Mouse (Mus musculus) adrenal gland, postnatal 14 days (tissue): ENCODE results near the gene Rufy1. TPM values are rescaled to one million over a fixed set of nuclear protein-coding genes. Genes with fewer than 3 reads are reported as not detected.
"Not testable (repeated sequence)": the region's sequence is repeated elsewhere in the genome, so short reads cannot be mapped to it uniquely, and the experiment has no call there.

ENCODE experiments used
- DNase-seq: peaks from one replicate; pipeline ENCODE4 v3.0.0; 2021; ENCODE audit warnings: mixed read lengths
- total RNA-seq: library from RNA; stranded (reverse); gene quantifications from 2 replicates; pipeline ENCODE4 v1.2.3, GENCODE M21; 2021

Gene Rufy1
- total RNA-seq, 1 experiment from 2014 or later = 27.1 TPM

DNA sequence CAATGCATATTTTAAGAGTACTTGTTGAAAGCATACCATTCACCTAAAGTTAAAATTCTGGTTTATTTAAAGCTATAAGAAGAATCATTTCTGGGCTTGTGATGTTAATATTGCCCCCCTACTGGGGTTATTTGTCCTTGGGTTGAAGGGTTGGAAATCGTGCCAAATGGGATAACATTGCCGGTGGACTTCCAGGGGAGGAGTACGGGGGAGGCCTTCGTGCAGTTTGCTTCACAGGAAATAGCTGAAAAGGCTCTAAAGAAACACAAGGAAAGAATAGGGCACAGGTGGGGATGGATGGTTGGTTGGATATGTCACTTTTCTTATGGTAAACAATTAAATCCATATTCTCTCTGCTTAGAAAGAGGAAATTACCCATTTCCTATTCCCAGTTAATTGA lies 49.6 kb downstream of the Rufy1 start:
- DNase-seq = no peak

DNA sequence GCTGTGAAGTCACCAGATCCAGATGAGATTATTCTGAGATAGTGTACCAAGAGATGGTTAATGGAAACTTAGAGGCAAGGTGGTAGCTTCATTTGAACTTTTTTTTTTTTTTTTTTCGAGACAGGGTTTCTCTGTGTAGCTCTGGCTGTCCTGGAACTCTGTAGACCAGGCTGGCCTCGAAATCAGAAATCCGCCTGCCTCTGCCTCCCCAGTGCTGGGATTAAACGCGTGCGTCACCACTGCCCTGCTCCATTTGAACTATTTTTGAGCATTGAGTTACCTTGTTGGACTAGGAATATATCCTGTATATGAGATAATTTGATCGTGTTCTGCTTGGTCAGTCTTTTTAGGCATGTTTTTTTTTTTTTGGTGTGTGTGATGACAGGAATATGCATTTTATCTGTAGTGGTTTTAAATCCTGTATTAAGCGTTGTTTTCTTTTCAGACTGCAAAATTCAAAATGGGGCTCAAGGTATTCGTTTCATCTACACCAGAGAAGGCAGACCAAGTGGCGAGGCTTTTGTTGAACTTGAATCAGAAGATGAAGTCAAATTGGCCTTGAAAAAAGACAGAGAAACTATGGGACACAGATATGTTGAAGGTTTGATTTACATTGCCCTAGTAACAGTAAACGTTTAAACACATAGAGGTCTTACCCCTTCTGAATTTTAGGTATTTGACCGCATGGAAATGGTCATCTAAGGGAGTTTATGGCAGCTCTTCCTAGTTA lies 51.7 kb downstream of the Rufy1 start:
- DNase-seq = no peak

DNA sequence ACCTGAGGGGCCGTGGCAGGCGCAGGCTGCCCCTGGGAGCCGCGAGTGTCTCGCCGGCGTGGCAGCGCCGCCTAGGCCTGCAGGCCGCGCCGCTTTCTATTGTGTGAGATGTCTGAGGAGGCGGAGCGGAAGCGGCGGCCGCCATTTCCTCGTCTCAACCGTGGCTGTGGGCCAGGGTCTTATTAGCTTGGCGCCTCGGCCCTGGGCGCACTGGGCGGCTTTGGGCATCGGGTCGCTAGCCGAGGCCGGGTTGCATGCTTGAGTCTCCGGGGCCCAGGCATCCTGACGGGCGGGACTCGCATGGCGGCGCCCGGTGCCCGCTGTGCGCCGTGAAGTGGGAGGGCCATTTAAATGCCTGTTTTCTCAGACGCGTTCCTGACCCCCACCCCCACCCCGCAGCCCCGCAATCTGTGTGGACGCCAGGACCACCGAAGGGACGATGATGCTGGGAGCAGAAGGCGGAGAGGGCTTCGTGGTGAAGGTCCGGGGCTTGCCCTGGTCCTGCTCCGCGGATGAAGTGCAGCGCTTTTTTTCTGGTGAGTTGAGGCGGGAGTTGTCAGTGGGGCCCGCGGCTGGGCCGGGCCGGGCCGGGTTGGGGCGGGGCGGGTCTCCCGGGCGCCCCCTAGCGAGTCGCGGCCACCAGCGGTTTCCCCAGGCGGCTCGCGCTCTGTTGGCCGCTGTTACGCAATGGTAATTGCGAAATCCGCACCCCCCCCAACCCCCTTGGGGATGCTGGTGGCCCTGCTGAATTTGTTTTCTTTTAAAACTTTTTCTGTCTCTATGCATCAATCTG lies 52.8 kb downstream of the Rufy1 start:
- peak; percentile 95 for DNase-seq

DNA sequence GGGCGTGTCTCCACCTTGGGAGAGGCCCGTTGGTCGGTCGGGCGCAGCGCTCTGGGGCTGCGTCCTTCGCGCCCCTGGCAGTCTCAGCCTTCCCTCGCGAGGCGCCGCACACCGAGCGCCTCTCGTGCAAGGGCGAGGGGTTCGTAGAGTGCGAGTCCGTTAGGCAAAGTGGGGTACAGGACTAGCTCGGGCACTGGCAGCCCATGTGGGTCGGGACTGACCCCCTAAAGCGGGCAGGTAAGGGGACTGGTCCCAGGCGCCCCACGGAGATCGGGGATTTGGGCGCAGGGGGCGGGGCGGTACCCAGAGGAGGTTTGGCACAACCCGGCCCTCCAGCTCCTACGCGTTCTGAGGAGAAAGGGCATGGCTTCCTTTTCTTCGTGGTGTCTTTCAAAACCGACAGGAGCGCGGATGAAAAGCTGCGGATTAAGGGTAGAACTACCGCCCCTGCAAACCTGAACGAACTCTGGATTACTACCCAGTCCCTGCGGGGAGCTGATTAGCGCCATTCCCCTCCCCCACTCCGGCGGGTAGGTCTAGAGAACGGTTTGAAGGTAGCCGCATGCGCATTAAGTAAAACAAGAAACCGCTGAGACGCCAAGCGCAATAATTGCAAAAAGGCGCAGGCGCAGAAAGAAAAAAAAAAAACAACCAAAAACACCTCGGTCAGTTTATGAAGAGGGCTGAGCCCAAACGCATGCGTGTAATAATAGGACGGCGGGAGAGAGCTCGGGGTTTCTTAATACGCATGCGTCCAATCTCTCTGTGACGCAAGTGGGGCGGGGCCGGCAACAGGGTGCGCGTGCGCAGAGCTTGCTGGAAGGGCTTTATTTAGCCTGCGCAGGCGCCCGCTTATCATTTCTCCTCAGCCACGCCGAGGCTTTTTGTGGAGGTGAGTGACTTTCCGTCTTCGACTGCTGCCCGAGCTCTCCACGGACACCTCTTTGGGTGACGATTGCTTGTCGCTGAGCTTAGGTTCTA lies 53.7 kb downstream of the Rufy1 start, which contains the start of gene Hnrnph1:
TSS of gene Hnrnph1 (plus strand) at position 80 of the 981 bp plus-strand sequence.
- DNase-seq = peak; percentile 99

DNA sequence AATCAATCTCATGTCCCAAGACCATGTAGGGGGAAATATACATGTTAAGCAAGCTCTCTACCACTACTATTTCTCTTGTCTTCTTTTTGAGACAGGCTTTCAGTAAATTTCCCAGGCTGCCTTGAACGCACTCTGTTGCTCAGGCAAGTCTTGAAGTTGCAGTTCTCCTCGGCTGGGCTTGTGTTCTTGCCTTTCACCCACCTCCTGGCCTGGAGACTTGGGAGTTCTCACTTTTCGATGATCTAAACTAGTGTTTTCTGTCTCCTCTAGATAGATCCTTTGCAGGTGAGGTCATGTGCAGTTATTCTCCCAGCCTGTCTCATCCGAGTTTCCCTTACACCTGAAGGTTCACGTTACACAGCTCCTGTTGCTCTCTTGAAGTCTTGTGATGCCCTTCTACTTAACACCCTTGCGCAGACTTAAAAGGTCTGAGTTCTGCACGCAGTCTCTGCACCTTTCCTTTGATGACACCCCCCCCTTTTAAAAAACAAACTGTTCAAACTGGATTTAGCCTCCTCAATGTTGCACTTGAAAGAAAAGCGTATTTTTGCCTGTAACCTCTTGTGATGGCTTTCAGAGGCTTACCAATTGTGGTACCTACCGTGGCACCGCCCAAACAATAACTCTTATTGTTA lies 54.7 kb downstream of the Rufy1 start:
- DNase-seq = no peak

DNA sequence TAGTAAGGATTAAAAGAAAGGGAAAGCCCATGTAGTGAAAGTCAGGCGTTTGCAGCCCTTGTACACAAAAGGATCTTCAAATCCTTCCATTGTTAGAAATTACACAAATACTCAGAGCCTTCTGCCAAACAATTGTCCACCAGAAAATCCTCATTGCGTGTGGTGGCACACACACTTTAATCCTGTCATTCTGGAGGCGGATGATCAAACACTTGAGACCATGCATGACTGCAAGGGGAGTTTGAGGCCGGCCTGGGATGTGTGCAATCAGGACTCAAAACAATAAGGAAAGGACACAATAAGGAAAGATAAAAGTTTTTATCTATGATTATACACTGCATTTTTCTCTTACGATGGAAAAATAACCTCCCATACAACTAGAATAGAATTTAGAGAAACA lies 55.5 kb downstream of the Rufy1 start:
- DNase-seq = no peak

DNA sequence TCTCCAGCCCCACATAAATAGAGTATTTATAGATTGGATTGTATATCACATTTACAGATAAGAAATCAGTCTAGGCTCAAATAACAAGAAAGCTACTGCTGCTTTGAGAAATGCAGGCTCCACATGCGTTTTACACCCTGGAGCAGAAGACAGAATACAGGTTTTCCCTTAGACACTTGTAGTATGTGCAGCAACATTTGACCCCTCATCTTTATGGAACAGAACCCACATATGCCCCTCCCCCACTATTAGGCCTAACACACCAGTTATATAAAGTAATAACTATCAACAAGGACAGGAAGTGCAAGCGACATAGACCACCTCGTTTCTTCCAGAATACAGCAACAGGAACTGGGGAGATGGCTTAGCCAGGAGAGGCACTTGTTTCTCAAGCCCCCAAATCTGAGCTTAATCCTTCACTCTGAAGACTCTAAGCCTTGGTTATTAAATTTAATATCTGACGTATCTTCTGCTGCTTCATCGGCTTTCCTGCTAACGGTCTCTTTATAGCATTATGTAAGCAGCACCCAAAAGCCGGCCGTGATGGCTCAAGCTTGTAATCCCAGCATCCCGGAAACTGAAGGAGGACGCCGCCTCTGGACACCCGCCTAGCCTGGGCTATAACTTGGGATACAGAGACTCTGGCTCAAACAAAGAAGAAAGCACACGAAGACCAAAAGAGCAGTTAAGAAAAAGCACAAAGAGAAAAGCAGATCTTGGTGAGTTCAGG lies 56.5 kb downstream of the Rufy1 start:
- DNase-seq = no peak

DNA sequence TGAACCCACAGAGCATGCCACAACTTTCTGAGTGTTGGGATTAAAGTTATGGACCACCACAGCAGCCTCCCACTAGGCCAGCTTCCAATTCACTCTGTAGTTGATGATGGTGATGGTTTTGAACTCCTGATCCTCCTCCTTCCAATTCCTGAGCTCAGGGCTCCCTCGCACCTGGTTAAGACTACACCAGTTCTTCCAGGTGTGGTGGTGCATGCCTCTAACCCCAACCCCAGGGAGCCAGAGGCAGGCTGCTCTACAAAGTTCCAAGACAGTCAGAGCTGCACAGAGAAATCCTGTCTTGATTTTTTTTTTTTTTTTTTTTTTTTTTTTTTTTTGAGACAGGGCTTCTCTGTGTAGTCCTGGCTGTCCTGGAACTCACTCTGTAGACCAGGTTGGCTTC lies 57.3 kb downstream of the Rufy1 start:
- DNase-seq = no peak

DNA sequence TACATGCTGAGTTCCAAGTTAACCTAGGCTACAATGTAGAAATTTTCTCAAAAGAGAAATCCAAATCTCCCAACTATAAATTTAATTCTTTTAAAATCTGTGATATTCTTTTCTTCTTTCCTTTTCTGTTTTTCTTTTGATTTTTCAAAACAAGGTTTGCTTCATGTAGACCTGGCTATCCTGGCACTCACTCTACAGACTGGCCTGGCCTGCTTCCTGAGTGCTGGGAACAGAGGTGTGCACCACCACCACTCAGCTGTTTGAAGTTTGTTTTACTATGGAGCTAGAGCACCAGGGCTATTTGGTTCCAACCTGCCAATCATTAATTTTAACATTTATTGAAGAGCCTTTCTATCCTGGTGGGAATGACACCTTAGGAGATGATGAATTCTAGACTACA lies 57.8 kb downstream of the Rufy1 start:
- no peak for DNase-seq

DNA sequence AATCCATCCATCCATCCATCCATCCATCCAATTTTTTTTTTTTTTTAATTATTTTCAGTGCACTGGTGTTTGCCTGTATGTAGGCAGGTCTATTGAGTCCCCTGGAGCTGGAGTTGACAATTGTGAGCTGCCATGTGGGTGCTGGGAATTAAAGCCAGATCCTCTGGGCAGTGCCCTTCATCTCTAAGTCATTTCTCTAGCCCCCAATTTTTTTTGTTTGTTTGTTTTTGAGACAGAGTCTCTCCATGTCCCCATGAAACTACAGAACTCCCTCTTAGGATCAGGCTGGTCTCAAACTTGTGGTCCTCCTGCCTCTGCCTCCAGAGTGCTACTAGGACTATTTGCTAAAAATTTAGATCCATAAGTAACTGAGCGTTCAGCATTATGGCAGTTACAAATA lies 59.0 kb downstream of the Rufy1 start:
- no peak for DNase-seq

DNA sequence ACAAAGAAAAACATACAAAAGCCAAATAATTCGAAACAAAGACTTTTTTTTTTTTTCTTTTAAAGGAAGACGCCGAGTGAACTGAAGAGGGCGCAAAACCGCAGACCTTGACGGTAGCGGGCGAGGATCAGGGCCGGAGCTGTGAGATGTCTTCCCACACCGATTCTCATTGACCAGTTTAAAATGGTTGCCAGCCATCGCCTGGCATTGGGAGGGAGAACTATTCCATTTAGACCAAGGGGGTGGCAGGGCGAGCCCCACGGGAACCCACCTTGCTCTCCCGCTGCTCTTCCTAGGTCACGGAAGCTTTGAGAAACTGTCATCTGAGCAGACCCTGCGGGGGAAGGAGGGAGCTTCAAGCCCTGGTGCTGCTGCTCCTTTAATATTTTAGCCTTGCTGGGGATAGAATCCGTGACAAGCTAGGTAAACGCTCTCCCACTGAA lies 59.5 kb downstream of the Rufy1 start:
- peak; percentile 81 for DNase-seq

DNA sequence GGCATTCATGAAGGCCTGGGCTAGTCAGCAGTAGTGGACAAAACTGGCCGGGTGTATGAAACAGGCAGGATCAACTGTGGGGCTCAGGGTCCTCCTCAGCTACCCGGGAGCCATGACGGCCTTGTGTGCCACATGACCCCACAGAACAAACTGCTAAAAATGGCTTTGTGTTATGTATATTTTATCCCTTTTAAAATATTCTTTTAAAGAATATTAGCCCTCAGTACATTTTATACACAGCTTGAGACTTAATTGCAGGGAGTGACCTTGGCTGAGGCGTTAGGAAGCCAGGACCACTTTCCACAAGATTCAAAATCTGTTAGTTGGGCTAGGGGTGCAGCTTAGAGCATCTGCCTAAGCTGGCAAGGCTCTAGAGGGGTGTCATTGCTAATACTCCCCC lies 60.0 kb downstream of the Rufy1 start:
- DNase-seq = no peak

DNA sequence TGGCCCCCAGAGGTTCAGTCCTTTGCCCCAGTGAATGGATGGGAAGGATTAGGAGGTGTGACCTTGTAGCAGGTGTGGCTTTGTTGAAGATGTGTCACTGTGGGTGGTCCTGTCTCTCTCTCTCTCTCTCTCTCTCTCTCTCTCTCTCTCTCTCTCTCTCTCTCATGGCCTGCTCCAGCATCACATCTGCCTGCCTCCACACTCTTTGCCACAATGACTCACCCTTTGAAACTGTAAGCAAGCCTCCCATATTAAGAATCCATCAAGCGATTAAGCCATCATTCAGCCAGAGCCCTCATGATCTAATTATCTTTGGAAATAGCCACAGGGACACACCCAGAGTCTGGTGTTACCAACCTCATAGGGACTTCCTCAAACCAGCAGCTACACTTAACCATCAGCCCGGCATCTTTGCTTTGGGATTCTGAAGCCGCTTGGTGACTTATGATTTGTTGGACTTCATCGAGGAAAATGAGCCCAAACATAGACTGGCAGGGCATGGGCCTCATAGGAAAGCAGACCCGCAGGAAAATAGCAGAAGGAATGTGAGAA lies 61.5 kb downstream of the Rufy1 start:
- DNase-seq = no peak

DNA sequence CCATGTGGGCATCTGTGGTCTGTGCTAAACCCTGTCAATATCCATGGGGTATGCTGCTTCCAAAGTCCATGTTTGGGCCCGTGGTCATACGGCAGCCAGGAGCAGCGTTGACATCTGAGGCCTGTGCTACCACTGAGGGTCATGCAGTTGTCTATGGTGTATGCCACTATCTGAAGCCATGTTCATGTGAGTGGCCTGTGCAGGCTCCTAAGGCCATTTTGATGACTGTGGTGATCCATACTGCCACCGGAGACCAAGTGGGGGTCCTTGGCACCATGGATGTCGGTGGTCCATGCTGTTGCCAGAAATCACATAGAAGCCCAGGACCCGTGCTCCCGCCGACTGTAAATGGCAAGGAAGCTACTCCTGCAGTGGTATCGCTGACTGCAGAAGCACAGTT lies 63.4 kb downstream of the Rufy1 start:
- no peak for DNase-seq

DNA sequence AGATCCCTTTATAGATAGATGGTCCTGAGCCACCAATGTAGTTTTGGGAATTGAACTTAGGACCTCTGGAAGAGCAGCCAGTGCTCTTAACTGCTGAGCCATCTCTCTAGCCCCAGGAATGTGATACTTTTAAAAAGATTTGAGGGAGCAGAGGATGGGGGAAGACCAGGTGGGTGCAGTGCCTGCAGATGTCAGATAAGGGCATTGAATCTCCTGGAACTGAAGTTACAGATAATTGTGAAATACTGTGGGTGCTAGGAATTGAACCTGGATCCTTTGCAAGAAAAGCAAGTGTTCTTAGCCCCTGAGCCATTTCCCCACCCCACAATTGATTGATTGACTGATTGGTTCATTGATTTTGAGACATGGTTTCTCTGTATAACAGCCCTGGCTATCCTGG lies 65.6 kb downstream of the Rufy1 start:
- no peak for DNase-seq

DNA sequence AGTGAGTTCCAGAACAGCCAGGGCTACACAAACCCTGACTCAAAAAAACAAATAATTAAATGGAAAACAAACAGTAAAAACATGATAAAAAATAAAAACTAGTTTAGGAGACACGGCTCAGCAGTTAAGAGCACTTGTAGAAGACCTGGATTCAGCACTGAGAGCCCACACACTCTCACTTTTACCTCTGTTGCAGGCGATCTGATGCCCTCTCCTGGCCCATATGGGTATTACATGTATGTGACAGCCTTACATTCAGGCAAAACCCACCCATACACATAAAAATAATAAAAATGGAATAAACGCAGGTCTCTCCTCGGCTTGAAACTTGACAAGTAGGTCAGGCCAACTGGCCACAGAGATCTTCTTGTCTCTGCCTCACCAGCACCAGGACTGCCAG lies 66.4 kb downstream of the Rufy1 start:
- DNase-seq = peak; percentile 84

DNA sequence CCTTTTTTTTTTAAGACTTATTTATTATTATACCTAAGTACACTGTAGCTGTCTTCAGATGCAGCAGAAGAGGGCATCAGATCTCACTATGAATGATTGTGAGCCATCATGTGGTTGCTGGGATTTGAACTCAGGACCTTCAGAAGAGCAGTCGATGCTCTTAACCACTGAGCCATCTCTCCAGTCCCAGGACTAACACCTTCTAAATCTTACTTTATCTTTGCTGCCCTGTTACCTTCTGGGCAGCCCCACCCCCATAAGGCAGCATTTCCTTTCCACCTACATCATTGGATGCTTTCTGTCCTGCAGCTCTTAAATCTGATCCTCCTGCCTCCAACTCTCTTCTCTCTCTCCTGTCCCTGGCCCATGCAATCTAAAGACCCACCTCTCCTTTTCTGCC lies 69.6 kb downstream of the Rufy1 start:
- DNase-seq = not testable (repeated sequence)

DNA sequence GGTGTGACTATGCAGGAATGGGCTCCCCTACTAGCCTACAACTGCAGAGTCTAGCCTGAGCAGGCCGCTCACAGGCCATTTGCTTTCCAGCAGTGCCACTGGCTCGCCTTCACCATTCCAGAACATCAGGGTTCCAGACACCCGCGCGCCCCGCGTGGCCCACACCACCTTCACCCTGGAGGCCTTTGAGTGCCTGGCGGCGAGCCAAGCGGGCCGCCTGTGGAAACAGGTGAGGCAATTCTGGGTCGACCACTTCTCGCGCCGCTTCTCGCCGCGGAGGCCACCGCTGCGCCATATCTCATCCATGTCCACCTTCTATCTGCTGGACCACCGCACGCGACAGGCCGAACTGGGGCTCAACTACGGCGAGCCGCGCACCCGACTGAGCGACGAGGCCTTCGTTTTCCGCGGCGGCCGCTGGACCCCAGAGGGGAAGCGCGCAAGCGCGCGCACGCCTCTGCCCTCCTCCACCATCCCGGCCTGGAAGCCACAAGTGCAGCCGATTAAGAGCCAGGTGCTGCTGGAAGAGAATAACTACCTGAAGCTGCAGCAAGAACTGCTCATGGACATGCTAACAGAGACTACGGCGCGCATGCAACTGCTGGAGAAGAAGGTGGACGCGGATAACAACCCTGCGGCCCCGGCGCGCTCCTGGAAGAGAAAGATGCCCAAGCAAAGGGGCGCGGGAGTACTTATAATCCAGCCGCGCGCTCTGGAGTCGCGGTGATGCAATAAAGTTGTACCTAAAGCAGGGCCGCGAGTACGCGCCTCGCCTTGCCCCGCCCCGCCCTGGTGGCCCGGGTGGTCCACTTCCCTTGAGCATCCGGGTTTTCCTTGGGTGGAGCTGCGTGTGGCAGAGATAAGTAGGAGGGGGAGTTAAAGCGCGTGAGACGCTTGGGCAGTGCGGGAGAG lies 71.7 kb downstream of the Rufy1 start:
- peak; percentile 56 for DNase-seq

DNA sequence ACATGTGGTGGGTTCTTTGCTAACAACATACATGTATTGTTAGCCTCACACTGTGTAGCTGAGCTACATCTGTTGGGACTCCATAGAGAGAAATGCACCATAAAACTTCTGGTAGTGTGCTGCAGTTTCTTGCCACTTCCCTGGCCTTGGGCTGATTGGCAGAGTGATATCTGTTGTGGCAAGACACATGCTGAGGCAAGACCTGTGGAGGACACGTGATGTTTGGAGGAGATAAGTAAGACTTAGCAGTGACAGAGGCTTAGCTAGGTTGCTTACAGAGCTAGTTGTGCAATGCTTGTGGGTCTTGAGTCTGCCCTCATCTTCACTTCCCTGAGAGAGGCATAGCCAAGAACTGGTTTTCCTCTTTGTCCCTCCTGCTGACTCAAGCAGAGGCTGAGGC lies 75.5 kb downstream of the Rufy1 start:
- DNase-seq = no peak

DNA sequence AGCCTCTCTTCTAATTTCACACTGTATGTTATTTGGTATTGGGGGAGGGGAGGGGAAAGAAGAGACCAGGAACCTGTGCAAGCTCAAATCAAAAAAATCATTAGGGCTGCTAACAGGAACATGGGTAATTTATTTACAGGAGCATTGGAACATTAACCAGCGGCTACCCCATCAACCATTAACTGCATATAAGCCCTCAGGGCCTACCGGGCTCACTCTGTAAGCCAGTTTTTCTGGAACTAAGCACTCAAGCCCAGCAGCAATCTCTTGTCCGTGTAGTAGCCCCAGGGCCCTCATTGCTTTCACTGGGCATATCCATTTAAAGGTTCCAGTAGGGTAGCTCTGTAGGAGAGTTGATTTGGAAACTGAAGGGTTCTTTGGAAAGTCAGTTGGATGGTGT lies 76.1 kb downstream of the Rufy1 start:
- DNase-seq = no peak
